Mouse (Mus musculus) heart, postnatal 0 days (tissue): Measurements from ENCODE around the gene Tnfsfm13.
"Not testable (repeated sequence)": the region's sequence is repeated elsewhere in the genome, so short reads cannot be mapped to it uniquely, and the experiment has no call there.

Experiments
- CTCF ChIP-seq: IDR thresholded peaks from 2 replicates; pipeline ENCODE4 v1.5.1; 2016; ENCODE audit warnings: antibody characterized with exemption, control low read depth, low read depth
- EP300 ChIP-seq: IDR thresholded peaks from 2 replicates; pipeline ENCODE4 v1.6.1; 2016; ENCODE audit warnings: antibody characterized with exemption, low read depth

- not testable (repeated sequence) for TF ChIP-seq CTCF, EP300
Observed at GRCm38 (mm10) chr11:69702886-69703285, 7.0 kb upstream of the Tnfsfm13 start.
